In genomic region chr16:52439007-52439406, GRCm38 (mm10) we compare ENCODE assay signal across 1 mouse cellular context.
A peak's percentile ranks its signal among the peaks of the same experiment; 100 is the strongest.
TF ChIP-seq lines count a peak whose summit lies in the region.

No protein-coding gene starts in this region.

TF ChIP-seq in CH12.LX, 34 proteins besides CTCF, POLR2A, EP300 and RAD21 (continued from another document):
- TF ChIP-seq IRF4 (IDR thresholded peaks at IDR 0.05; ENCODE audit: low read depth, low read length), result 0 out of 2 replicates have a peak, but pooled peaks have one; percentile 8
- TF ChIP-seq UBTF (IDR thresholded peaks at IDR 0.05; ENCODE audit: low read depth, low read length), result no peak
- TF ChIP-seq MAX (IDR thresholded peaks at IDR 0.05; ENCODE audit: low read length), result no peak
- peak; percentile 37; the same call in 1 of the 2 replicates for TF ChIP-seq ELF1 (IDR thresholded peaks at IDR 0.05; ENCODE audit: low read depth, low read length)
- no peak for TF ChIP-seq JUN (IDR thresholded peaks at IDR 0.05; ENCODE audit: insufficient read depth, low read depth, low read length)
- TF ChIP-seq HCFC1 (IDR thresholded peaks at IDR 0.05; ENCODE audit: low read depth, low read length), result peak; percentile 58
- TF ChIP-seq MXI1 (IDR thresholded peaks at IDR 0.05; ENCODE audit: low read depth, low read length), result no peak
